Mouse (Mus musculus) Muller cell, postnatal 12 days (primary cell): ENCODE data around the gene Caml.
"Not testable (repeated sequence)": the region's sequence is repeated elsewhere in the genome, so short reads cannot be mapped to it uniquely, and the experiment has no call there.

Source experiments
- DNase-seq: peaks from one replicate; pipeline ENCODE4 v3.0.0-alpha.2; 2015; ENCODE audit errors: inconsistent ontology term

Caml gene

DNA sequence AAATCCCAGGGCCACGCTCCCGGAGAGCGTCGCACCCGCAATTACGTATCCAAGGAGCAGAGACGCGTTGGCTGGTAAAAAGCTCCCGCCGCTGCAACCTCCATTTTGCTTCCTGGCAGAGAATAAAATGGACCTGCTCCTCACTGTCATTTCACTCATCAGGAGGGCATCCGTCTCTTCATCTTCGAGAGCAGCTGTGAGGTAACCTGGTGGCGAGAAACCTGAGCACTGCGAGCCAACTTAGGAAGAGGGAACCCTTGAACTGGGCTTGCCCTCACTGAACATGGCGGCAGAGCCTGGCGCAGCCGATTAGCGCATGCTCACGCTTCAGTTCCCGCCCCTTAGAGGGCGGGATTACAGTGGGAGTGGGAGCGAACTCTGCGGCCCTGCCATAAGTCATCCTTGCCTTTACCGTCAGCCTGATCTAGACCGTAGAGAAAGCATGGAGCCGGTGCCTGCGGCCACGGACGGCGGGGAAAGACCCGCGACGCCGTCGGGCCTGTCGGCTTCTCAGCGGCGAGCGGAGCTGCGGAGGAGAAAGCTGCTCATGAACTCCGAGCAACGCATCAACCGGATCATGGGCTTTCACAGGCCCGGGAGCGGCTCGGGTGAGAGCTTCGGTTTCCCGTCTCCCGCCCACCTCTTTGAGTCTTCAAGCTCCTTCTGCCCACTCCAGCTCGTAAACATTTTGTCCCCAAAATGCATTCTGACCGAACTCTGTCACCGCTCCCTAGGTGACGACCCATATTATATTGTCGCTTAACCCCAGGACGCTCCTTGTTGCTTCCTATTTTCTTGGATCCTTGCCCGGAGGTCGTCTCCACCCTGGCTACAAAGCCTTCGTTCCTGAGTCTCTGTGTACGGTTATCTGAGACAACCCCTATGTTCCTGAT is at the start of gene Caml:
Gene Caml, plus strand, starts transcription at position 357 of the 893 bp plus-strand sequence.
- DNase-seq: peak; percentile 90

DNA sequence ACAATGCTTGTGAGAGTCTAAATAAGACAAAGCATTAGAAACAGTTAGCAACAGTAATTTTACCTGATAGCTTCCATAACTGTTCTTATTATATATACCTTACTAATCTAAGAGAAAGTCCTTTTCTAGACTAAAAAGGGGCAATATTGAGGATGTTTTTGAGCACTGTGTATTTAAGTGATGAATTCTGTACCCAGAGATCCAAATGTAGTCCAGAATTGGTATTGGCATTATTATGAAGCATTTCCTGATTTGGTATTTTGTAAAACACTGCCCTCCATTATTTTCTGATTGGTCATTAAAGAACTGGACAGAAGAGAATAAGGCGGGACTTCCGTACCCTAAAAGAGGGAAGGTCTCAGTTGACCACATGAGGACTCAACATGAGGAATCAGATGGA is 49.4 kb upstream of the Caml start, which contains the start of gene Tmed9:
Gene Tmed9, plus strand, starts transcription at position 301 of the 400 bp plus-strand sequence.
- no peak for DNase-seq

DNA sequence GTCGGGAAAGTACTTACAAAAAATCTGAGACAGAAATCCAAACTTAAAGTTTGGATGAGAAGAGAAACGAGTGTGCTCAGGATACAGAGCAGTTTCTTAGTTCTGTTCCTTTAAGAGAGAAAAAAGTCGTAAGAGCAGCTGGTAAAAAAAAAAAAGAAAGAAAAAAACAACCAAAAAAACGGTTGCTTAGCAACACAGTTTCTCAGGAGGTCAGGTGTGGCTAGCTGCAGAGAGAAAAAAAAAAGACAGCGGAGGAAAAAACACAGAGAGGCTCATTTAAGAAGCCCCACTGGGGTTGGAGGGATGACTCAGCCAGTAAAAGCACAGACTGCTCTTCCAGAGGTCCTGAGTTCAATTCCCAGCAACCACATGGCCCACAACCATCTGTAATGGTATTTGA is 48.5 kb upstream of the Caml start:
- DNase-seq: no peak

DNA sequence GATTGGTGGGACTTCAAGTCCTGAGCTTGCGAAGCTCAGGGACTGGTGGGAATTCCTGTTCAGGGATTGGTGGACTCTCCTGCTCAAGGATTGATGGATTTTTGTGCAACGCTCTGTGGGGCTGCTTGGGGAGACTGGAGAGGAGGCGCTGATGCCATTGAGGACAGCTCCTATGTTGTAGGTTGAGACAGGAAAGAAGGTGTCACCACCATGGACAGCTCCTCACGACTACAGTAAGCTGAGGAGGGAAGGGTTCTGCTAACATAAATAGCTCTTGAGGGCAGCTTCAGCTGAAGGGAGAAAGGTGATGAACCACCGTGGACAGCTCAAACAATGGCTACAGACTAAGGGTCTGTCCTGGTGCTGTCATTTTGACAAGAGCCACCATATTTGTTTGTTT is 46.9 kb upstream of the Caml start:
- no peak for DNase-seq

DNA sequence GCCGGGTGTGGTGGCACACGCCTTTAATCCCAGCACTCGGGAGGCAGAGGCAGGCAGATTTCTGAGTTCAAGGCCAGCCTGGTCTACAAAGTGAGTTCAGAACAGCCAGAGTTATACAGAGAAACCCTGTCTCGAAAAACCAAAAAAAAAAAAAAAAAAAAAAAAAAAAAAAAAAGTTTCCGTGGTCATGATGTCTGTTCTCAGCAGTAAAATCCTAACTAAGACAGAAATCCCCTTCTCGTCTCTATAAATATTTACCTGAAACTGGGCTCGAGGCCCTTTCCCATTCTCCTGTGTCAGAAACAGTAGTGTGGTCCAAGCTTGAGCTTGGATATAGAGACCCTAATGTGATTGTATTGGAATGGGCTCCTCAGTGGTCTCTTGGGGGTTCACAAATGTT is 45.9 kb upstream of the Caml start:
- not testable (repeated sequence) for DNase-seq

DNA sequence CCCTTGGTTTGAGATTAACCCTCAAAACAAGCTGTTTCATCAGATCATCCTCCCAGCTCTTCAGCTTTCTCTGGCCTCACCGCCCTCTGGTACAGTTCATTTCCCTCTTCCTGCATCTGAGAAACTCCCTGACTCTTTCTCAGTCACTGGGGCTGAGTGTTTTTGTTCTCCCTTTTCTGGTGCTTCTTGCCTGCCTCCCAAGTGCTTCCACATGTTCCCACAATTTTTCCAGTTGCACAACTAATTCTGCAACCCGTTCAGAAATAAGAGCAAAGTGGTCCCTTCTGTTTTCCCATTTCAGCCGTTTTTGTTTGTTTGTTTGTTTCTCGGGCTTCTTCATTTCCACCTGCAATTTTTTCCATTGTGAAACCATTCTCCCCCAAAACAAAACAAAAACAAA is 44.7 kb upstream of the Caml start:
- DNase-seq: no peak

DNA sequence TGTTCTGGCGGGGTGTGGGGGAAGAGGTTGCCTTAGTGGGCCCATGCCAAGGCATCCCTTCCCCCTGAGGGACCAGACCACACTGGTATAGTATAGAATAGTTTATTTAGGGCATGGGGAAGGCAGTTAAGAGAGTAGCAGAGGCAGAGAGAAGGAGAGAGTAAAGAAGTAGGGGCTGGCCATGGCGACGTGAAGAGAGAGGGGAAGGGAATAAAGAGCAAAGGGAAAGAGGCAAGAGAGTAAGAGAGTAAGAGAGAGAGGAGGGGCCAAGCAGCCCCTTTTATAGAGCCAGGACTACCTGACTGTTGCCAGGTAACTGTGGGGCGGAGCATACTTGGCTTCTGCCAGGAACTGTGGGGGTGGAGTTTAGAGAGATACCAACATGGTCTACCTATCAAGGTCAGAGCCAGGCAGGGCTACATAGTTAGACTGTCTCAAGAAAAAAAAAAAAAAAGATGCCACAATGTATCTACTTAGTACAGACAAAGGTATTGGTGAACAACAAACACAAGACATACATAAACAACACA is 30.8 kb upstream of the Caml start:
- DNase-seq: no peak

DNA sequence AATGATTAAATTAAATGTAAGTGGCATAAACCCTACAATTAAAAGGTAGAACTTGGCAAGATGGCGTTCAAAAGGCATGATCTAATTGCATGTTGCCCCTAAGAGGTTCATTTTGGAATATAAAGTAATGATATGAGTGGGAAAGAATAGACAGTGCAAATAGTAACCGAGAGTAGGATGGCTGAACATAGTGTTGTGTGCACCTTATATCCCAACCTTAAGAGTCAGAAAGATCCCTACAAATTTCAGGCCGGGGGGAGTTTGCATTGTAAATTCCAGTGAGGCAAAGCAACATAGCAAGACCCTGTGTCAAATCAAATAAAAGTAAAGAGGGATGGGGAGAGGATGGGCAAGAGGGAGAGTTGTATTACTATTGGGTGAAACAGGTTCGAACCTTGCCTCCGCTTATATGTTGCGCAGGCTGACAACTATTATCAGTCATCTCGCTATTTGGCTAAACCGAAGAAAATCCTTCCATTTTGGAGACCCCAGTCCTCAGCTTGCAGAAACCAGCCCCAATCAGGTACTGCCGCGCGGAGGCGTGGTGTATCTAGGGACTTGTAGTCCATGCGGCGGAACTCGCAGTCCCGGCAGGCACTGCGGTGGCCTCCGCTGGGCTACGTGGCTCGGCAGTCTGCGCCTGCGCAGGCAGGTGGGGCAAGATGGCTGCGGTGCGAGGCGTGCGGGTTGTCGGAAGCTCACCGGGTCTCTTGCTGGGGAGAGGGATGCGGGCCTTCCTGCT is 30.1 kb upstream of the Caml start:
- peak; percentile 94 for DNase-seq

DNA sequence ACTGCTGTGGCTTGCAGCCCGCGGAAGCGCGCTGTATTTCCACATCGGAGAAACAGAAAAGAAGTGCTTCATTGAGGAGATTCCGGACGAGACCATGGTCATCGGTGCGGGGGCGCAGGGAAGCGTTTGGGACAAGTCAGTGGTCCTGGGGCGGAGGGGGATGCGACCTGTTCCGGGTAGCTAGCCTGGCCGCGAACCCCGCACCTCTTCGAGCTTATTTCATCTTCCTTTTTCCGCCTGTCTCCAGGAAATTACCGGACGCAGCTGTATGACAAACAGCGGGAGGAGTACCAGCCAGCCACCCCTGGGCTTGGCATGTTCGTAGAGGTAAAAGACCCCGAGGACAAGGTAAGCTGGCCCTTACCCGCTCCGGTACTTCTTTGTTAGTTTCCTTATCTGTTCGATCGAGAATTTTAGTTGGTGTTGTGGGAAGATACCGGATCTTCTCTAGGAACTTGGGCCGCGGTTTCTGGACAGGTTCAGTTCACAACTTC is 29.5 kb upstream of the Caml start:
- no peak for DNase-seq

DNA sequence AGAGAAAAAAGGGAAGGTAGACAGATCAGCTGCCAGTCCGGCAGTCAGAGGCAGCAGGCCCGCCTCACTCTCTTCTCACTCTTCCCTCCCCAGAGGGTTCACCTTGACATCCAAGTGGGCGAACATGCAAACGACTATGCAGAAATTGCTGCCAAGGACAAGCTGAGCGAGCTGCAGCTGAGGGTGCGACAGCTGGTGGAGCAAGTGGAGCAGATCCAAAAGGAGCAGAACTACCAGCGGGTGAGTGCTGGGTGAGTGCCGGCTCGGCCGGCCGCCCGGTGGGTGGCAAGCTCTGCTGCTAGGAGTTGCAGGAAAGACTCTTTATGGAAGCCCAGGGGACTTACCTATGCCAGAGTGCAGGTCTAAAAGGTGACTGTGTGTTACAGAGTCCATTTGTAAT is 27.4 kb upstream of the Caml start:
- DNase-seq: no peak

DNA sequence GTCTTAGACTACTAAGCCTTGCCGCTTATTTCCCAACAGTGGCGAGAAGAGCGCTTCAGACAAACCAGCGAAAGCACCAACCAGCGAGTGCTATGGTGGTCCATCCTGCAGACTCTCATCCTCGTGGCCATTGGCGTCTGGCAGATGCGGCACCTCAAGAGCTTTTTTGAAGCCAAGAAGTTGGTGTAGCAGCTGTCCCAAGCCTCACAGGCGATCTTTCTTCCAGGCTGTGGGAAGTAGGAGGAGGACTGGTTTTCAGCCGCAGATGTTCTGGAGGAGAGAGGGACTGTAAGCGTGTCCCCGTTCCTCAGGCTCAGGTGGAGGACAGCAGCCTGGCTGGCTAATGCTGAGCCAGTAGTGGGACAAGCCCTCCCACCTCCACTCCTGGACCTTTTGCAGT is 26.0 kb upstream of the Caml start:
- no peak for DNase-seq

DNA sequence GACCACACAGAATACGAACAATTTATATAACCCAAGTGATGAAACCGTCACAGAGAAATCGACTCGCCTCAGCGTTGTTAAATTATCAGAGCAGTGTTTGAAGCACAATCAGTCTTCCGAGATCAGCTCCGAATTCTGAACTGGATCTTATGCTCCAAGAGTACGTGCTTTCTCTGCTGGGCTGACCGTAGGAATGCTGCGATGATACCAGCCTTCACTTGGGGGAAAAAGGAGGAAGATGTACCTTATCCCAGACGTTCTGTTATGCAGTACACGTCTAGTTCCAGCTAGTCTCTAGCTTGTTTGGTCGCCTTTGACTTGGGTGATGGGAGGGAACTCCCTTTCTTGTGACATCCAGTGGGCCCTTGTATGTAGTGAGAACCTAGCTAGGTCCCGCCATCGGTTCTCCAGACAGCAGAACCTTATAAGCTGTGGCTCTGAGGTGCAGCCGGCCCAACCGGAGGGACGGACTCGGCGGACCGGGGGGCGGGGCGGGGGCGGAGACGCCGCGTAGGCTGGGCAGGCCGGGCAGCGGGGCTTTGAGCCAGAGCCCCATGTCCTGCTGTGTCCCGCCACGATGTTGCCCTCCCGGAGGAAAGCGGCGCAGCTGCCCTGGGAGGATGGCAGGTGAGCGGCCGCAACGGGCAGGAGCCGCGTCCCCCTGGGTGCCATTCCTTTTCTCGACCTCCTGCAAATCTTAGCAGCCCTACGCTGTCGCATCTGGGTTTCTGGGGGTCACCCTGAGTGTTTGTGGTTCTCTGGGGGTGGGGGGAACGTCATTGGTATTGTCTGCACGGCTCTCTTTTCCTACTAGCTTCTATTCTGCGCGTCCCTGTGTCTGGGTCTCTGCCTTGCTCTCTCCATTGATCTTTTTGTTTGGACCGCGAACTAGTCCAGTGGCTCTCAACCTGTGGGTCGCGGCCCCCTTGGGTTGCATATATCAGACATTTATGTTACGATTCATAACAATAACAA is 23.0 kb upstream of the Caml start, which contains the start of gene B4galt7:
Gene B4galt7, plus strand, starts transcription at position 331 of the 975 bp plus-strand sequence.
- peak; percentile 88 for DNase-seq

DNA sequence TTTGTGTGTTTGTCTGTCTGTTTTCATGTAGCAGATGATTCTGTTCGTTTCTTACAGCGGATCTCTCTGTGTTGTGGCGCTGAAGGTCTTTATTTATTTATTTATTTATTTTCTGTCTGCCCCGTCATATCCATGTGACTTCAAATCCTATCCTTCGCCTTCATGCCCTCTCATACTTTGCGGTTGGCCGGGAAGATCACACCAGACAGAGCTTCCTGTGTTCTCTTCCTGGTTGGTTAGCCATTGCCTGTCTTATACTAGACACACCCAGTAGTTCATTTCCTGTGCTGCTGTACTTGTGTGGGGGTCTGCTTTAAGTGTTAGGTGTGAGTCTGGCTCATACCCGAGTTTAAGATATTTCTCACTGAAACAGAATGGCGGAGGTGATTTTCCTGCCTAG is 22.1 kb upstream of the Caml start:
- peak; percentile 29 for DNase-seq

DNA sequence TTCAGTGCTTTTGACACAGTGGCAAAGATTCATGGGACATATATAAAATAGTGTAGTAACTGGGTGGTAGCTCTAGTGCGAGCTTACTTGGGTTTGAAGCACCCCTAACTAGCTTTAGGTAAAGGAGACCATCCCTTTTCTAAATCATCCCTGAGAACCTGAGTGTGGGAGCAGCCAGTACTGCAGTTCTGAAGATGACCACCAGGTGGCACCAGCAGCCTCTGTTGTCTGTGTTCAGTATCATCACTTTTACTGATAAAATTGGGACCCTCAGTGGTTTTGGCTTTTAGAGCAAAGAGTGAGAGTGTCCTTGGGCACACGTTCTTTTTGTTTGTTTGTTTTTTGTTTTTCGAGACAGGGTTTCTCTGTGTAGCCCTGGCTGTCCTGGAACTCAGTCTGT is 21.2 kb upstream of the Caml start:
- DNase-seq: peak; percentile 39

DNA sequence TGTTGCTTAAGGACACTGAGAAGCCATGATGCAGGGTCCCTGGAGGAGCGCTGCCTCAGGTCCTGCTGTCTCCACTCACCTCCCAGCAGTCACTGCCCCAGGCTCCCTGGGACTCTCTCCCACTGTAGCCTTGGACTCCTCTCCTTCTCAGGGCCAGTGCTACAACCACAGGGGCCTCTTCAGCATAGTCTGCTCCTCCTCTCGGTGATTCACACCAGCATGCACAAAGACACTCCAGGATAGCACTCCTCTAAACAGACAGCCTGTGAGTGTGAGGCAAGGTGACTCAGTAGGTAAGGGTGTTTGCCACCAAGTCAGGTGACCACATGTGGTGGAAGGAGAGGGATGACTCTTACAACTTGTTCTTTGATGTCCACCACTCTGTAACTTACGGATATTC is 18.2 kb upstream of the Caml start:
- no peak for DNase-seq

DNA sequence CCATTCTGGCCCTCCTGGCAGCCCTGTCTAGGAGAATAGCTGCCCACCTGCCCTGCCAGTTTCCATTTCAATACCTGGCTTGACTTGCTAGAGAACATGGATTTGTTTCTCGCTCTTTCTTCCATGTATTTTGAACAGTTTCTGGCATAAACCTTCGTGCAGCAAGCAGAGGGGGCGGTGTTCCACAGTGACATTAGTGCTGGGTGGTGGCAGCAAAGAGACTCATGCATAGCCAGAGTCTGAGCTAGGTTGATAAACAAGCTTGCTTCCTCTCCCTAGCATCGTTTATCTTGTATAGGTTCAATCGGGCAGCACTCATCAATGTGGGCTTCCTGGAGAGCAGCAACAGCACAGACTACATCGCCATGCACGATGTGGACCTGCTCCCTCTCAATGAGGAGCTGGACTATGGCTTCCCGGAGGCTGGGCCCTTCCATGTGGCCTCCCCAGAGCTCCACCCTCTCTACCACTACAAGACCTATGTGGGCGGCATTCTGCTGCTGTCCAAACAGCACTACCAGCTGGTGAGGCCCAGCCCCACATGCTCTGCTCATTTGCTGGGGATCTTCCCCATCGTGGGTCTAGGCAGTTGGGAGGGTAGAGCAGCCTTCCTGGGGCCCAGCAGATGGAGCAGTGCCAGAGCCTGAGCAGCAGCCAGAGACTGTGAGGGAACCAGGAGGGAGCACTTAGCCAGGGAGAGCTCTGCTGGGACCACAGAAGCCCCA is 15.7 kb upstream of the Caml start:
- DNase-seq: no peak

DNA sequence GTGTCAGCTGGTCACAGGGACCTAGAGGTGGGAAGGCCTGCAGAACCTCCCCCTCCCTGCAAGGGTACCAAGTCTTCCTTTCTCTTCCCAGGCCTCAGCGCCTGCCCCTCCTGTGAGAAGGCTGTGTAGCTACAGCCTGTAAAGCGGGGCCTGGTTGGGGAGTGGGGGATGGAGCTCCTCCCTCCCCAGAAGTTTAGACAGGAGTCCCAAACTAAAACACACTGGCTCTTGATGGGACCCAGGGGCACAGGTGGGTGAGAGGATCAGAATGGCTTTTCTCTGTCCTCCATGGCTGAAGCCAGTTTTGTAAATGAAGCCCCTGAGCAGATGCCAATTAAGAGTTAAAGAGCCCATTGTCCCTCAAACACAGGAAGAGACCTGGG is 15.2 kb upstream of the Caml start:
- DNase-seq: no peak

DNA sequence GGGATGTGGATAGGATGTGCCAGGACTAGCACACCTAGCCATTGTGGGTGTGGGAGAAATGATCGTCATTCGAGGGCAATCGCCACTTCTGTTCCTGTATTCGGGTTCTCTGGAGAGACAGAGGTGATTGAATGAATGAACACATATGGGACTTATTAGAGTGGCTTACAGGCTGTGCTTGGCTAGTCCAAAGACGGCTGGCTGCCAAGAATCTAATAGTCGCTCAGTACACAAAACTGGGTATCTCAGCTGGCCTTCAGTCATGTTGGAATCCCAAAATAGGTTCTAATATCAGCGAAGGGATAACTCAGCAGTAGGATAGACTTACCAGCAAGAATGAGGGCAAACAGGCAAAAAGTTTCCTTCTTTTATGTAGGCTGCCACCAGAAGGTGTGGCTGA is 10.8 kb upstream of the Caml start:
- DNase-seq: no peak

DNA sequence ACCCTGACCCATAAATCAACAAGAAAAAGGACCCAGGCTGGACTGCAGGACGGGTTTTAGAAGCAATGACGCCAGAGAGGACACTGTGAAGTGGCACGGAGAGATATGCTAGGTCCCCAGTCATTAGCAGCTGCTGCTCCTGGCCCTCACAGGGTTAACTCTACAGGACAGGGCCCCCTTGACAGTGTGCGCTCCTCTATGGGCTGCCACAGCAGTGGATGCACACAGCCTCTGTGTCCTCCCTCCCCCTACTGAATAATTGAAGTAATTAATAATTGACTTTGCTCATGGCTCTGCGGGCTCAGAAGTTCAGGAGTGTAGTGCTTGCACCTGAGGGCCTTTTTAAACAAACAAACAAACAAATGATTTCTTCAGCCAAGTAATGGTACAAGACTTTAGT is 9.3 kb upstream of the Caml start:
- no peak for DNase-seq

DNA sequence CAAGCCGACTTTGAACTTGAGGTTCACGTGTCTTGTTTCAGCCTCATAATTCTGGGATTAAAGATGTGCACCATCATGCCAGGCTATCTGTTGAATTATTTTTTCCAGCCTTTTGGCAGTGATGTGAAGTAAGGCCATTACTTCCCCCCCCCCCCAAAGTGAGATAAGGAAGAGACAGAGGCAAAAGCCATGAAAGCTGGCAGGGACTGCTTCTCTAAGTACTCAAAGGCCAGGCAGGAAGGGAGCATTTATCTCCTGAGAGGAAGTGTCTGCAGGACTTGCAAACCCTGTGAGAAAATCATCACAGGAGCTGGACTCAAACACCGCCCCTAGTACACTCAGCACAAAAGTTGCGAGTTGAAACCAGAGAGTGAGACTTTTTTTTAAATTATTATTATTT is 3.5 kb upstream of the Caml start:
- DNase-seq: no peak

DNA sequence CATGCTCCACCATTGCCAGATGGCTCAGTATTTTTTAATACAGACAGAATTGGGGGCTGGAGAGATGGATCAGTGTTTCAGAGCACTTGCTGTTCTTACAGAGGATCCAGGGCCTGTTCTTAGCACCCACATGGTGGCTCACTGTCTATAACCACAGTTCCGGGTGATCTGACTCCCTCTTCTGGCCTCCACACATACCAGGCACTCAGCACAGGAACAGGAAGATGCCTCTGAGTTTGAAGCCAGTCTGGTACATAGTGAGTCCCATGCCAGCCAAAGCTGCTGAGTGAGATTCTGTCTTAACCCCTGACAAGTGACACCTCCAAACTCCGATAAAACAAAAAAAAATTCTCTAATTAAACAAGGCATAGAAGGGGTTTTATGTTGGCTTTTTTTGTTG is 2.5 kb upstream of the Caml start:
- no peak for DNase-seq
